Mouse (Mus musculus) brain, embryonic 14.5 days (tissue): ENCODE results near the gene Aamp.

Source experiments
- CTCF ChIP-seq: fragments of 200-500 bp; IDR thresholded peaks from 2 replicates; pipeline ENCODE4 v1.5.1; 2012; ENCODE audit warnings: inconsistent platforms, mild to moderate bottlenecking, moderate library complexity, borderline replicate concordance; ENCODE audit not compliant: insufficient read depth, insufficient read length; ENCODE audit errors: extremely low read depth
- POLR2A ChIP-seq: fragments of 200-500 bp; IDR thresholded peaks from 2 replicates; pipeline ENCODE4 v1.6.1; 2012; ENCODE audit warnings: mild to moderate bottlenecking, inconsistent platforms, borderline replicate concordance; ENCODE audit not compliant: poor library complexity, insufficient read depth, insufficient read length, severe bottlenecking; ENCODE audit errors: extremely low read depth

DNA sequence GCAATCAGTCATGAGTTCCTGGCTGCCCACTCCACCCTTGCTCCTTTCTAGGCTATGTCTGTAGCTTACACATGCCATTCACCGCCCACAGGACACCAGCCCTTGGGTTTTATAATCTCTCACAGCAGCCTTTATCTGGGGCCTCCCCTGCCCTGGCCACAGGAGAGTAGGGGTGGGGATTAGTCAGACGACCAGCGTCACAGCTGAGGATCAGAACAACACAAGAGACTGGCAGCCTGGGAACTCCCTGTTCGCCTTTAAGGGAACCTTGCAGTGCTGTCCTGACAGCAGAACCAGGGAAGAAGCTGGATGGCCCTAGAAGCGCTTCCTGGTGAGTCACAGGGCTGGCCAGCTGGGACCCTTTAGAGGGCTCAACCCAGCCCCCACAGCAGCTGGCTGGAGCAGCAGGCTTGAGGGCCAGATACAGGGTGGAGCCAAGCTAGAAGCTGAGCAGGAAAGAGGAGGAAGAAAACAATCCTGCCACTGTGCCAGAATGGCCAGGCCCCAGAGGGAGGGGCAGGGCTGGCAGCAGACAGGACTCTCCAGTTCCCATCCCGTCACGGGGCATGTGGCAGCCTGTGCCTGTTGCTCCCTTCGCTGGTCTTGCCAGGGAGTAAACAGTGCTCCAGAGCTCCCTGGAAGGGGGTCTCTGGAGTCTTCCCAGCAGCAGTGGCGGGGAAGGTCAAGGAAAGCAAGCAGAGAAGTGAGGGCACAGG lies 11.1 kb upstream of the Aamp start:
- TF ChIP-seq CTCF (no peak), POLR2A (no peak)
